Mouse (Mus musculus): ENCODE results near the gene Dtx2.
"Not testable (repeated sequence)": the region's sequence is repeated elsewhere in the genome, so short reads cannot be mapped to it uniquely, and the experiment has no call there.

Gene Dtx2

GRCm38 (mm10) chr5:136027612-136028311 lies 33.2 kb downstream of the Dtx2 start:
- DNase-seq (ENCODE audit: low read depth, low spot score), result no peak

- no peak for DNase-seq (ENCODE audit: low read depth, low spot score)
Measured at GRCm38 (mm10) chr5:136034868-136035267, 40.3 kb downstream of the Dtx2 start.

- no peak for DNase-seq (ENCODE audit: low read depth, low spot score)
Measured at GRCm38 (mm10) chr5:136035285-136035684, 40.7 kb downstream of the Dtx2 start.

DNA sequence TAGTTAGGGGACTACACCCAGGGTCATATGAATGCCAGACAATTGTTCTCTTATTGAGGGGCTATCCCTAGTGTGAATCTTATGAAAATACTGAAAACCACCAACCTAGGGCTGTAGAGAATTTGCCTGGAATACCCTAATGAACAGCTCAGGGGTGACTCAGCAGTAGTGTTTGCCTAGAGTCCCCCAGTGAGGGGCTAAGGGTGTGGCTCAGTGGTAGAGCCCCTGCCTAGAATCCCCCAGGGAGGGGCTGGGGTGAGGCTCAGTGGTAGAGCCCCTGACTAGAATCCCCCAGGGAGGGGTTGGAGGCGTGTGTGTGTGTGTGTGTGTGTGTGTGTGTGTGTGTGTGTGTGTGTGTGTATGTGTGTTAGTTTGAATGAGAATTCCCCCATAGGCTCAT lies 42.1 kb downstream of the Dtx2 start:
- DNase-seq (ENCODE audit: low read depth, low spot score), result no peak

DNA sequence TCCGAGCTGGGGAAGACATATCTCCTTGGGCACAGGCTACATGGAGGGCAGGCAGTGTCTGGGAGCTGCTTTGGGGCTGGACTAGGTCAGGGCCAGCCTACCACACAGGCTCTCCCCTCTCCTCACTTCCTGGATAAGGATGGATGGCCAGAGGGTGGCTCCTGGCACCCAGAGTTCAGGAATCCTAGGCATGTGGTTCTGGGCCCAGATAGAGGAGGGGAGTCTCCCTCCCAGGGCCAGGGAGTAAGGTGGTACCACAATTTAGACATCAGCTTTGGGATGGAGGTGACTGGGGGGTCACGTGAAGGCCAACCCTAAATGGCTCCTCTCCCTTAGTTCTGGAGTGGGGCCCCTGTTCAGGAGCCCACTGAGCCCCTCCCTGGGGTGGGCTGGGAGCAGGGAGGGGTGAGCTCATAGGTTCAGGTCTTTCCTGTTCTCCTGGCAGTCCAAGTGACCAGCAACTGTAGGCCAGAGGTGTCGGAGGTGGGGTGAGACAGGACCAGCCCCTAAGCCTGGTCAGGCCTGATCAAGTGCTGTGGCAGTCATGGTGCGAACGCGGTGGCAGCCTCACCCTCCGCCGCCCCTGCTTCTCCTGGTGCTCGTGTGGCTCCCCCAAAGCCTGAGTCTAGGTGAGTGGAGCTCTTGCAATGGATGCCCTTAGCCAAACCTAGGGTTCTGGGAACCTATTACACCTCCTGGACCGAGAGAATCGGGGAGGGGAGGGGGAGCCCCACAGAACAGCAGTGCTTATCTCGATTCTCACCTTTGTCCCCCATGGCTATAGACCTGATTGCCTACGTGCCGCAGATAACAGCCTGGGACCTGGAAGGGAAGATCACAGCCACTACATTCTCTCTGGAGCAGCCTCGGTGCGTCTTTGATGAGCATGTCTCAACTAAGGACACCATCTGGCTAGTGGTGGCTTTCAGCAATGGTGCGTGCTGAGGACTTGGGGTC lies 43.9 kb downstream of the Dtx2 start, which contains the start of gene Upk3b:
Gene Upk3b, plus strand, starts transcription at position 239 of the 957 bp plus-strand sequence.
- no peak for DNase-seq (ENCODE audit: low read depth, low spot score)

DNA sequence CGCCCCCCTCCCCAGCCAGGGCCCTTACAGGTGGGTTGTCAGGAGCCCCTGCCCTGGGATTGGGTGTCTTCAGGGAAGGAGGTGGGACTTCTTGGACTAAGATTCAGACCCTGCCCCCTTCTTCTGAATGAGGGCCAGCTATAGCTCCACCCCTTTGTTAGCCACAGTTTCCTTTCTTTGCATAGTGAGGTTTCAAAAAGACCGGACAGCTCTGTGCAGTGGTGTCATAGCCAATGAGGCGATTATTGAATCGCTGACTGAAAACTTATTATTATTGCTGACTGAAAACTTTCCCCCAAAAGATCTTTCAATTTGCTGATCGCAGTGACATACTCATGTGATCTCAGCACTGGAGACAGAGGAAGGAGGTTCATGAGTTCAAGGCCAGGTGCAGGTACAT lies 45.6 kb downstream of the Dtx2 start:
- DNase-seq (ENCODE audit: low read depth, low spot score), result no peak

GRCm38 (mm10) chr5:136041260-136041659 lies 46.7 kb downstream of the Dtx2 start:
- no peak for DNase-seq (ENCODE audit: low read depth, low spot score)

- DNase-seq (ENCODE audit: low read depth, low spot score), result no peak
Measured at GRCm38 (mm10) chr5:136041666-136042065, 47.1 kb downstream of the Dtx2 start.

DNA sequence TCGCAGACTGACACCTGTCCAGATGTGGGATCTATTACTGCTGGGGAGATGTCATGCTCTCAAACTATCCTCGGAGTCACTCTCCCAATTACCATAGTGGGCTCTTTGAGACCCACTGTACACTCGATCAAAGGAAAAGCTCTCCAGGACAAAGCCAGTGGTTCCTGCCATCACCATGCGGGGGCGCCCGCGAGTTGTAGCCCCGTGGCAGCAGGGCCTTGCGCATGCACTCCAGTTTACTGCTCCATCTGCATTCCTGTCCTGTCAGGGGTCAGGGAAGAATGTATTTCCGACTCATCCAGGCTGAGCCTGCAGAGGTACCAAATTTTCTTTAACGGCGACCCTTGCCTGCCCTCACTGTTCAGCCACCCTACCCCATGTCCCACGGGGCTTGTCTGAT lies 50.3 kb downstream of the Dtx2 start:
- peak; percentile 48 for DNase-seq (ENCODE audit: low read depth, low spot score)

DNA sequence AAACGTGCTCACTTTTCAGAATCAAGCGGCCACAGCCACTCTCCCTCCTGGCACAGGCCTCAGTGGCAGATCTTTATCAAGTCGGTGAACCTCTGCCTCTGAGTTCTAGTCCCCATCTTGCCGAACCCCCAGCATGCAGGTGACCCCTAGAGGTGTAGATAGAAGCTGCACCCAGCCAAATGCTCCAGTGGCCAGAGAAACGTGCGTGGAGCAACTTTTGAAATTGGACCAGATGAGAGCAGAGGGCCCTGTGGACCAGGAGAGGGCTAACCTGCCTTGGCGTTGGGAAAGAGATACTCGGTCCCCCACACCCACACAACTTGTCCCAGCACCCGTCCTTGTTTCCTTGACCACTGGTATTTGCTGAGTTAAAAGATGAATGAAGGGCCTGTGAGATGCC lies 50.8 kb downstream of the Dtx2 start:
- peak; percentile 42 for DNase-seq (ENCODE audit: low read depth, low spot score)

- DNase-seq (ENCODE audit: low read depth, low spot score), result peak; percentile 86
Measured at GRCm38 (mm10) chr5:136045987-136046386, 51.4 kb downstream of the Dtx2 start.

- DNase-seq (ENCODE audit: low read depth, low spot score), result not testable (repeated sequence)
Measured at GRCm38 (mm10) chr5:136048541-136048940, 53.9 kb downstream of the Dtx2 start.

GRCm38 (mm10) chr5:136049926-136050325 lies 55.3 kb downstream of the Dtx2 start:
- no peak for DNase-seq (ENCODE audit: low read depth, low spot score)

- no peak for DNase-seq (ENCODE audit: low read depth, low spot score)
Measured at GRCm38 (mm10) chr5:136051231-136052085, 56.9 kb downstream of the Dtx2 start.

DNA sequence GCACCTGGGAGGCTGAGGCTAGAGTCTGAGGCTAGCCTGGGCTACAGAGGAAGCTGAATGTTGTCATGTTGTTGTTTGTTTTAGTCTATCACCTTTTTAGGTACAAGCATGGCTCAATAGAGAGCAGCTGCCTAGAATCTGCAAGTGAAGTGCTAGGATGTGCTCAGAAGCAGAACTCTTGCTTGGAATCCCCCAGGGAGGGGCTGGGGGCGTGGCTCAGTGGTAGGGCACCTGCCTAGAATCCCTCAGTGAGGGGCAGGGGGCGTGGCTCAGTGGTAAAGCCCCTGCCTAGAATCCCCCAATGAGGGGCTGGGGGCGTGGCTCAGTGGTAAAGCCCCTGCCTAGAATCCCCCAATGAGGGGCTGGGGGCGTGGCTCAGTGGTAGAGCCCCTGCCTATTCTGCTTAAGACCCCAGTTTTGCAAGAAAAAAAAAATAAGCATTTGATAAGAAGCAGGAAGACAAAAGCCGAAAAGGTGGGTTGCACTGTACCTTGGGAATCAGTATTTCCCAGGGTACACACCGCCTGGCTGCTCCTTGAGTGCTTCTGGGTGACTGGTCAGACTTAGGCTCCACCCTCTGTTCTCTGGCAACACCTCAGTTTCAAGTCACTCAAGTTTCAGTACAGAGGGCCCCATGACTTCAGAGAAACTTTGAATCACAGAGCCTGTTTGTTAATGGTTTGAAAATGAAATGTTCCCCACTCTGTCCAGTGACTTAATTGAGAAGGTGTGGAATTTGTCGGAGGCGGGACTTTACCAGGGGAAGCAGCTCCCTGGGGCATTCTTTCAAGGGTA lies 58.5 kb downstream of the Dtx2 start:
- no peak for DNase-seq (ENCODE audit: low read depth, low spot score)

- no peak for DNase-seq (ENCODE audit: low read depth, low spot score)
Measured at GRCm38 (mm10) chr5:136054301-136055077, 59.9 kb downstream of the Dtx2 start, which contains the start of gene Upk3bl. Gene Upk3bl, plus strand, starts transcription at chr5:136054492.

- no peak for DNase-seq (ENCODE audit: low read depth, low spot score)
Measured at GRCm38 (mm10) chr5:136056062-136056461, 61.5 kb downstream of the Dtx2 start.

- DNase-seq (ENCODE audit: low read depth, low spot score), result no peak
Measured at GRCm38 (mm10) chr5:136057085-136057484, 62.5 kb downstream of the Dtx2 start.

GRCm38 (mm10) chr5:136061567-136061966 lies 67.0 kb downstream of the Dtx2 start:
- peak; percentile 71 for DNase-seq (ENCODE audit: low read depth, low spot score)

DNA sequence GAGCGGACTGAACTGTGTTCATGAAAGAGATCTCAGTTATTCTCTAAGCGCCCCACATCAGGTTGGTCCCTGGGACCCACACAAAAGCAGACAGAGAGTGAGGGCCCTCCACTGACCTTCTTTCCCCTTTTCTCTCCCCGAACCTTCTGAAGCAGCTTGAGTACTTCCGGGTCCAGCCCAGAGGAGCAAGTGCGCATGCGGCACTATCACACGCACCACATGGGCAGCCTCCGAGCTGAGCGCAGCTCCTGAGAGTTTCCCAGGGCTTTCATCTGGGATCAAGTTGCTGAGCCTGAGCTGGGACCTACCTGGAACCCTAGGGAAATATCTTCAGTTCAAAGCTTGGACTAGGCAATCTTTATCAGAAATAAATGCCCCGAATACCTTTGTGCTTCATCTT lies 69.3 kb downstream of the Dtx2 start:
- no peak for DNase-seq (ENCODE audit: low read depth, low spot score)

Measured in CD4-positive, CD25-positive, alpha-beta regulatory T cell, adult 2 months (primary cell).